Mouse (Mus musculus) brain, embryonic 14.5 days (tissue): ENCODE results near the gene Krt10. TPM values are rescaled to one million over a fixed set of nuclear protein-coding genes. Genes with fewer than 3 reads are reported as not detected.

Experiments
- DNase-seq: peaks from one replicate; pipeline ENCODE4 v3.0.0-alpha.2; 2011; ENCODE audit warnings: low read depth
- CTCF ChIP-seq: fragments of 200-500 bp; IDR thresholded peaks from 2 replicates; pipeline ENCODE4 v1.5.1; 2012; ENCODE audit warnings: inconsistent platforms, mild to moderate bottlenecking, moderate library complexity, borderline replicate concordance; ENCODE audit not compliant: insufficient read depth, insufficient read length; ENCODE audit errors: extremely low read depth
- POLR2A ChIP-seq: fragments of 200-500 bp; IDR thresholded peaks from 2 replicates; pipeline ENCODE4 v1.6.1; 2012; ENCODE audit warnings: mild to moderate bottlenecking, inconsistent platforms, borderline replicate concordance; ENCODE audit not compliant: poor library complexity, insufficient read depth, insufficient read length, severe bottlenecking; ENCODE audit errors: extremely low read depth
- polyA plus RNA-seq: library from polyadenylated mRNA; depleted of rRNA; stranded (reverse); fragments of >200 nt; gene quantifications from 2 replicates; pipeline ENCODE4 v1.2.3, GENCODE M21; 2012; rRNA removed

Gene Krt10
- polyA plus RNA-seq, result 11.9 and 20.0 TPM in 2 replicates

GRCm38 (mm10) chr11:99389264-99389663, at the start of gene Krt10:
Gene Krt10 (minus strand): TSS chr11:99389364.
- DNase-seq, result no peak
- TF ChIP-seq CTCF (no peak), POLR2A (no peak)

- TF ChIP-seq CTCF (no peak), POLR2A (no peak)
Measured at GRCm38 (mm10) chr11:99437972-99438371, 48.8 kb upstream of the Krt10 start, which contains the start of gene Krt20. Gene Krt20 (minus strand): TSS chr11:99438150.

GRCm38 (mm10) chr11:99436625-99437024, 47.5 kb upstream of the Krt10 start:
- no peak for TF ChIP-seq POLR2A
- no peak for TF ChIP-seq CTCF
- DNase-seq, result no peak

More at GRCm38 (mm10) chr11:99437972-99438371, 48.8 kb upstream of the Krt10 start, which contains the start of gene Krt20:
- DNase-seq, result no peak

GRCm38 (mm10) chr11:99430670-99431069, 41.5 kb upstream of the Krt10 start:
- DNase-seq, result peak; percentile 85
- TF ChIP-seq POLR2A (no peak), CTCF (peak; percentile 28; the same call in 1 of the 2 replicates)

GRCm38 (mm10) chr11:99422159-99422558, 33.0 kb upstream of the Krt10 start, which contains the start of gene Krt12:
Gene Krt12 (minus strand): TSS chr11:99422259.
- no peak for DNase-seq
- no peak for TF ChIP-seq CTCF
- TF ChIP-seq POLR2A, result no peak

- TF ChIP-seq POLR2A, result no peak
- TF ChIP-seq CTCF, result no peak
Measured at GRCm38 (mm10) chr11:99420586-99420985, 31.4 kb upstream of the Krt10 start.

GRCm38 (mm10) chr11:99417819-99418218, 28.7 kb upstream of the Krt10 start:
- TF ChIP-seq CTCF, result no peak
- no peak for TF ChIP-seq POLR2A
- DNase-seq, result no peak

More at GRCm38 (mm10) chr11:99420586-99420985, 31.4 kb upstream of the Krt10 start:
- no peak for DNase-seq

GRCm38 (mm10) chr11:99416902-99417301, 27.7 kb upstream of the Krt10 start:
- TF ChIP-seq POLR2A (no peak), CTCF (no peak)
- peak; percentile 51 for DNase-seq

- TF ChIP-seq CTCF (no peak), POLR2A (no peak)
- no peak for DNase-seq
Measured at GRCm38 (mm10) chr11:99414463-99415147, 25.4 kb upstream of the Krt10 start.

- TF ChIP-seq POLR2A (no peak), CTCF (peak; percentile 60; the same call in 1 of the 2 replicates)
Measured at GRCm38 (mm10) chr11:99413247-99413646, 24.1 kb upstream of the Krt10 start.

GRCm38 (mm10) chr11:99406186-99406585, 17.0 kb upstream of the Krt10 start:
- TF ChIP-seq CTCF (no peak), POLR2A (no peak)

More at GRCm38 (mm10) chr11:99413247-99413646, 24.1 kb upstream of the Krt10 start:
- peak; percentile 72 for DNase-seq

GRCm38 (mm10) chr11:99399956-99400549, 10.9 kb upstream of the Krt10 start:
- DNase-seq, result no peak
- no peak for TF ChIP-seq CTCF
- no peak for TF ChIP-seq POLR2A

More at GRCm38 (mm10) chr11:99406186-99406585, 17.0 kb upstream of the Krt10 start:
- DNase-seq, result no peak

GRCm38 (mm10) chr11:99398832-99399231, 9.7 kb upstream of the Krt10 start:
- no peak for DNase-seq
- TF ChIP-seq CTCF (no peak), POLR2A (no peak)
